Mouse (Mus musculus) E14TG2a.4 (cell line): ENCODE results near the gene Fer.

Source experiments
- CTCF ChIP-seq: conservative IDR thresholded peaks from 2 replicates; pipeline ENCODE4 v1.5.1; 2014; ENCODE audit warnings: low read length
- NANOG ChIP-seq: IDR thresholded peaks from 2 replicates; pipeline ENCODE4 v1.6.1; 2014; ENCODE audit warnings: borderline replicate concordance, low read length, mixed read lengths

GRCm38 (mm10) chr17:64182599-64182998 is 319.7 kb downstream of the Fer start:
- TF ChIP-seq CTCF (no peak), NANOG (no peak)
